Mouse (Mus musculus): ENCODE measurements around the gene Por.

- TF ChIP-seq POLR2A (IDR thresholded peaks at IDR 0.05; ENCODE audit: borderline replicate concordance, extremely low read depth, insufficient read depth, insufficient read length, poor library complexity, severe bottlenecking) = no peak
- no peak for TF ChIP-seq CTCF (IDR thresholded peaks at IDR 0.05; ENCODE audit: borderline replicate concordance, extremely low read depth, insufficient read depth, insufficient read length)
These were observed 37.2 kb downstream of the Por start for GRCm38 (mm10) chr5:135707039-135707438.
